Mouse (Mus musculus) myocyte (in vitro differentiated cells): ENCODE measurements at regions not wholly inside any gene's neighbourhood (a gene's known extent, or its start where the extent isn't known, plus 50 kb on each side); places are given as distances from the start of the nearest gene placed in this dataset.

ENCODE experiments used
- H3K27me3 ChIP-seq: one replicate; pipeline ENCODE4 v1.6.1; 2011; ENCODE audit not compliant: control insufficient read depth, insufficient read depth, insufficient read length
- H3K36me3 ChIP-seq: one replicate; pipeline ENCODE4 v1.6.1; 2011; ENCODE audit not compliant: control insufficient read depth, insufficient read depth
- H3K4me2 ChIP-seq: one replicate; pipeline ENCODE4 v1.6.1; 2011; ENCODE audit warnings: low read depth, control low read depth
- H3K4me3 ChIP-seq: one replicate; pipeline ENCODE4 v1.5.1; 2011; ENCODE audit warnings: mild to moderate bottlenecking, control low read depth, moderate library complexity
- H3K79me2 ChIP-seq: one replicate; pipeline ENCODE4 v1.6.1; 2011; ENCODE audit not compliant: control insufficient read depth, insufficient read depth
- H3ac ChIP-seq: one replicate; pipeline ENCODE4 v1.6.1; 2011; ENCODE audit not compliant: control insufficient read depth, insufficient read length
- CEBPB ChIP-seq: IDR thresholded peaks from 2 replicates; pipeline ENCODE4 v1.6.1; 2011; ENCODE audit warnings: mild to moderate bottlenecking, moderate library complexity; ENCODE audit not compliant: poor library complexity, insufficient read depth, severe bottlenecking
- E2F4 ChIP-seq: IDR thresholded peaks from one replicate; pipeline ENCODE4 v1.6.1; 2011; ENCODE audit warnings: mild to moderate bottlenecking, control low read depth, moderate library complexity; ENCODE audit not compliant: insufficient read depth
- MAX ChIP-seq: IDR thresholded peaks from one replicate; pipeline ENCODE4 v1.6.1; 2011; ENCODE audit warnings: low read depth, mild to moderate bottlenecking, control low read depth
- MYOD1 ChIP-seq, 3 experiments: IDR thresholded peaks; one replicate each; pipeline ENCODE4 v1.6.1; 2011; ENCODE audit warnings: control low read depth in 2 of 3, low read depth in 2 of 3, mild to moderate bottlenecking in 2 of 3, moderate library complexity in 1 of 3; ENCODE audit not compliant: insufficient read length in 2 of 3, control insufficient read depth in 1 of 3
- MYOG ChIP-seq, 3 experiments: IDR thresholded peaks; one replicate each; pipeline ENCODE4 v1.6.1; 2011; ENCODE audit warnings: control low read depth in 2 of 3, low read depth in 2 of 3, mild to moderate bottlenecking in 2 of 3; ENCODE audit not compliant: insufficient read length in 2 of 3, control insufficient read depth in 1 of 3, insufficient read depth in 1 of 3
- POLR2A ChIP-seq: IDR thresholded peaks from one replicate; pipeline ENCODE4 v1.6.1; 2011; ENCODE audit warnings: low read depth, mild to moderate bottlenecking, control low read depth, moderate library complexity; ENCODE audit not compliant: insufficient read length
- POLR2AphosphoS2 ChIP-seq: IDR thresholded peaks from one replicate; pipeline ENCODE4 v1.6.1; 2011; ENCODE audit warnings: low read depth, control low read depth; ENCODE audit not compliant: insufficient read length
- REST ChIP-seq: IDR thresholded peaks from one replicate; pipeline ENCODE4 v1.6.1; 2011; ENCODE audit warnings: mild to moderate bottlenecking, control low read depth, moderate library complexity; ENCODE audit not compliant: insufficient read depth, insufficient read length
- SRF ChIP-seq: IDR thresholded peaks from one replicate; pipeline ENCODE4 v1.6.1; 2011; ENCODE audit warnings: low read depth; ENCODE audit not compliant: control insufficient read depth, insufficient read length
- TCF12 ChIP-seq: IDR thresholded peaks from one replicate; pipeline ENCODE4 v1.6.1; 2011; ENCODE audit warnings: mild to moderate bottlenecking, control low read depth; ENCODE audit not compliant: poor library complexity, insufficient read depth, severe bottlenecking
- TCF3 ChIP-seq: IDR thresholded peaks from one replicate; pipeline ENCODE4 v1.6.1; 2011; ENCODE audit warnings: low read depth, control low read depth; ENCODE audit not compliant: insufficient read length
- USF1 ChIP-seq: IDR thresholded peaks from one replicate; pipeline ENCODE4 v1.6.1; 2011; ENCODE audit warnings: low read depth, mild to moderate bottlenecking, control low read depth, moderate library complexity

- no peak overlapping the region for H3K4me2 ChIP-seq
- no peaks in the 10 kb centered on the region for H3K79me2 ChIP-seq
- no peaks in the 10 kb centered on the region for H3K36me3 ChIP-seq
- no peak overlapping the region for H3ac ChIP-seq
- no peaks in the 10 kb centered on the region for H3K27me3 ChIP-seq
- no peak overlapping the region for H3K4me3 ChIP-seq
- TF ChIP-seq E2F4 (no peak), TCF12 (no peak), POLR2A (no peak), MAX (no peak), MYOG (IDR thresholded peaks at IDR 0.05; ENCODE audit: control insufficient read depth in 1 of 3, insufficient read depth in 1 of 3, insufficient read length in 2 of 3, low read depth in 2 of 3) (no peak), TCF3 (no peak), CEBPB (no peak), SRF (no peak), USF1 (no peak), REST (no peak), MYOD1 (IDR thresholded peaks at IDR 0.05; ENCODE audit: control insufficient read depth in 1 of 3, insufficient read length in 2 of 3, low read depth in 2 of 3) (no peak)
Observed at GRCm38 (mm10) chr8:35243555-35243954, 522.0 kb upstream of the Gm19410 start.

- no peaks in the 10 kb centered on the region for H3K36me3 ChIP-seq
- no peak overlapping the region for H3K4me2 ChIP-seq
- H3ac ChIP-seq, result no peak overlapping the region
- TF ChIP-seq REST (no peak), TCF3 (no peak), MAX (no peak), E2F4 (no peak), TCF12 (no peak), POLR2AphosphoS2 (no peak), MYOD1 (IDR thresholded peaks at IDR 0.05; ENCODE audit: control insufficient read depth in 1 of 3, insufficient read length in 2 of 3, low read depth in 2 of 3) (no peak), USF1 (no peak), SRF (no peak), POLR2A (no peak), MYOG (IDR thresholded peaks at IDR 0.05; ENCODE audit: control insufficient read depth in 1 of 3, insufficient read depth in 1 of 3, insufficient read length in 2 of 3, low read depth in 2 of 3) (no peak), CEBPB (no peak)
- H3K27me3 ChIP-seq, result no peaks in the 10 kb centered on the region
- no peaks in the 10 kb centered on the region for H3K79me2 ChIP-seq
- no peak overlapping the region for H3K4me3 ChIP-seq
Observed at GRCm38 (mm10) chr8:35249747-35250375, 515.7 kb upstream of the Gm19410 start.

GRCm38 (mm10) chr8:35250641-35251040 is 514.9 kb upstream of the Gm19410 start:
- no peak overlapping the region for H3ac ChIP-seq
- H3K4me2 ChIP-seq, result no peak overlapping the region
- no peaks in the 10 kb centered on the region for H3K36me3 ChIP-seq
- no peaks in the 10 kb centered on the region for H3K79me2 ChIP-seq
- TF ChIP-seq MYOD1 (IDR thresholded peaks at IDR 0.05; ENCODE audit: control insufficient read depth in 1 of 3, insufficient read length in 2 of 3, low read depth in 2 of 3) (no peak), E2F4 (no peak), USF1 (no peak), POLR2A (no peak), MAX (no peak), TCF12 (no peak), TCF3 (no peak), SRF (no peak), CEBPB (no peak), POLR2AphosphoS2 (no peak), MYOG (IDR thresholded peaks at IDR 0.05; ENCODE audit: control insufficient read depth in 1 of 3, insufficient read depth in 1 of 3, insufficient read length in 2 of 3, low read depth in 2 of 3) (no peak), REST (no peak)
- H3K27me3 ChIP-seq, result no peaks in the 10 kb centered on the region
- H3K4me3 ChIP-seq, result no peak overlapping the region

- TF ChIP-seq TCF12, result no peak
- no peak for TF ChIP-seq REST
- TF ChIP-seq E2F4, result no peak
- no peak for TF ChIP-seq SRF
- no peak for TF ChIP-seq TCF3
- no peak for TF ChIP-seq POLR2A
- TF ChIP-seq CEBPB, result no peak
- TF ChIP-seq MYOD1 (IDR thresholded peaks at IDR 0.05; ENCODE audit: control insufficient read depth in 1 of 3, insufficient read length in 2 of 3, low read depth in 2 of 3), result no peak
- no peak for TF ChIP-seq POLR2AphosphoS2
- Histone ChIP-seq H3K4me2 (no peak overlapping the region), H3K36me3 (no peaks in the 10 kb centered on the region), H3ac (no peak overlapping the region), H3K4me3 (no peak overlapping the region), H3K27me3 (no peaks in the 10 kb centered on the region), H3K79me2 (no peaks in the 10 kb centered on the region)
Observed at GRCm38 (mm10) chr8:35253946-35254345, 511.6 kb upstream of the Gm19410 start.

- Histone ChIP-seq H3K4me2 (no peak overlapping the region), H3K27me3 (no peaks in the 10 kb centered on the region), H3K36me3 (no peaks in the 10 kb centered on the region), H3K4me3 (no peak overlapping the region), H3ac (no peak overlapping the region), H3K79me2 (no peaks in the 10 kb centered on the region)
- no peak for TF ChIP-seq E2F4
- no peak for TF ChIP-seq MYOG (IDR thresholded peaks at IDR 0.05; ENCODE audit: control insufficient read depth in 1 of 3, insufficient read depth in 1 of 3, insufficient read length in 2 of 3, low read depth in 2 of 3)
Observed at GRCm38 (mm10) chr8:35255327-35255726, 510.3 kb upstream of the Gm19410 start.
